Mouse (Mus musculus) embryonic fibroblast, embryonic 13.5 days (primary cell): ENCODE measurements around the gene Serpinb5.

ENCODE experiments used
- CTCF ChIP-seq: IDR thresholded peaks from 2 replicates; pipeline ENCODE4 v1.5.1; 2011; ENCODE audit warnings: mild to moderate bottlenecking, control low read depth, low read length, moderate library complexity, borderline replicate concordance; ENCODE audit not compliant: insufficient read depth
- POLR2A ChIP-seq: IDR thresholded peaks from 2 replicates; pipeline ENCODE4 v1.6.1; 2011; ENCODE audit warnings: low read depth, mild to moderate bottlenecking, control low read depth, low read length, moderate library complexity

DNA sequence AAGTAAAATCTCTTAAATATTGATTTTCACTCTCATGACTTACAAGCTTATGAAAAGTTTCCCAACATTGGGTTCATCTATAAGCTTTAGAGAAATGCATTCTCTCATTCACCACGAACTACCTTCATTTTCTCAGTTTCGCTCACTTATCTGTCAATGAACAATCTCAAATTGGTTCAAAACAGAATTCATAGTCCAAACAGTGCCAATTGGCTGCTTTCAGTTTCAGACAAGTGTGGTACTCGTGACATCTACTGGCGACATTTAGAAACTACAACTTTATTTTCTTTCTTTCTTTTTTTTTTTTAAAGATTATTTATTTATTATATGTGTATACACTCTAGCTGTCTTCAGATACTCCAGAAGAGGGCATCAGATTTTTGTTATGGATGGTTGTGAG lies 42.6 kb upstream of the Serpinb5 start:
- TF ChIP-seq CTCF: no peak
- no peak for TF ChIP-seq POLR2A
